Mouse (Mus musculus): Measurements from ENCODE around the gene Abhd18.
"Not testable (repeated sequence)": the region's sequence is repeated elsewhere in the genome, so short reads cannot be mapped to it uniquely, and the experiment has no call there.

Gene Abhd18

GRCm38 (mm10) chr3:40846957-40847017 lies at the start of gene Abhd18:
Gene Abhd18 (plus strand): TSS chr3:40846970.
- DNase-seq = not testable (repeated sequence)

GRCm38 (mm10) chr3:40798054-40798453 lies 48.7 kb upstream of the Abhd18 start:
- no peak for DNase-seq

GRCm38 (mm10) chr3:40798500-40798899 lies 48.3 kb upstream of the Abhd18 start:
- peak; percentile 41 to 60 for DNase-seq

- peak; percentile 95 to 99 for DNase-seq
These were observed 47.0 kb upstream of the Abhd18 start, which contains the start of gene Plk4 for GRCm38 (mm10) chr3:40799530-40800372. Gene Plk4 (plus strand): TSS chr3:40800019.

- peak in 1 of 2 experiments; percentile 56 for DNase-seq
These were observed 46.4 kb upstream of the Abhd18 start for GRCm38 (mm10) chr3:40800373-40800823.

- no peak for DNase-seq
These were observed 39.9 kb upstream of the Abhd18 start for GRCm38 (mm10) chr3:40806871-40807270.

- no peak for DNase-seq
These were observed 38.1 kb upstream of the Abhd18 start for GRCm38 (mm10) chr3:40808686-40809085.

- DNase-seq = no peak
These were observed 36.9 kb upstream of the Abhd18 start for GRCm38 (mm10) chr3:40809894-40810293.

- DNase-seq = no peak
These were observed 33.5 kb upstream of the Abhd18 start for GRCm38 (mm10) chr3:40813275-40813674.

GRCm38 (mm10) chr3:40845521-40845920 lies 1.2 kb upstream of the Abhd18 start:
- DNase-seq = peak; percentile 9 to 29

GRCm38 (mm10) chr3:40846473-40846956 lies 255 bp upstream of the Abhd18 start, which contains the start of gene Mfsd8:
Gene Mfsd8 (minus strand): TSS chr3:40846886.
- peak; percentile 95 to 97 for DNase-seq

GRCm38 (mm10) chr3:40847018-40847417 lies 248 bp downstream of the Abhd18 start:
- peak; percentile 82 to 84 for DNase-seq

GRCm38 (mm10) chr3:40847936-40848335 lies 1.2 kb downstream of the Abhd18 start:
- not testable (repeated sequence) for DNase-seq

GRCm38 (mm10) chr3:40853123-40853738 lies 6.5 kb downstream of the Abhd18 start:
- DNase-seq = not testable (repeated sequence)

GRCm38 (mm10) chr3:40893816-40894258 lies 47.1 kb downstream of the Abhd18 start:
- DNase-seq = peak; percentile 98 to 99

GRCm38 (mm10) chr3:40894336-40894735 lies 47.6 kb downstream of the Abhd18 start:
- DNase-seq = peak; percentile 54 to 61

GRCm38 (mm10) chr3:40902443-40902842 lies 55.7 kb downstream of the Abhd18 start, which contains the start of gene 1700034I23Rik:
Gene 1700034I23Rik (minus strand): TSS chr3:40902543.
- not testable (repeated sequence) for DNase-seq

- no peak for DNase-seq
These were observed 91.4 kb downstream of the Abhd18 start for GRCm38 (mm10) chr3:40938189-40938588.

GRCm38 (mm10) chr3:40938592-40938991 lies 91.8 kb downstream of the Abhd18 start:
- DNase-seq = no peak

GRCm38 (mm10) chr3:40939019-40939418 lies 92.2 kb downstream of the Abhd18 start:
- DNase-seq = no peak

- peak; percentile 99 to 100 for DNase-seq
These were observed 102.6 kb downstream of the Abhd18 start, which contains the start of gene Larp1b for GRCm38 (mm10) chr3:40949170-40949902. Gene Larp1b (plus strand): TSS chr3:40949828.

- peak in 1 of 2 experiments; percentile 79 for DNase-seq
These were observed 103.3 kb downstream of the Abhd18 start for GRCm38 (mm10) chr3:40949903-40950600.
